Mouse (Mus musculus): ENCODE results near the gene Nceh1. TPM values are rescaled to one million over a fixed set of nuclear protein-coding genes. Genes with fewer than 3 reads are reported as not detected.

Gene Nceh1
- total and polyA plus RNA-seq, 3 experiments, result 8.2 to 9.3 TPM; not detected in 1

DNA sequence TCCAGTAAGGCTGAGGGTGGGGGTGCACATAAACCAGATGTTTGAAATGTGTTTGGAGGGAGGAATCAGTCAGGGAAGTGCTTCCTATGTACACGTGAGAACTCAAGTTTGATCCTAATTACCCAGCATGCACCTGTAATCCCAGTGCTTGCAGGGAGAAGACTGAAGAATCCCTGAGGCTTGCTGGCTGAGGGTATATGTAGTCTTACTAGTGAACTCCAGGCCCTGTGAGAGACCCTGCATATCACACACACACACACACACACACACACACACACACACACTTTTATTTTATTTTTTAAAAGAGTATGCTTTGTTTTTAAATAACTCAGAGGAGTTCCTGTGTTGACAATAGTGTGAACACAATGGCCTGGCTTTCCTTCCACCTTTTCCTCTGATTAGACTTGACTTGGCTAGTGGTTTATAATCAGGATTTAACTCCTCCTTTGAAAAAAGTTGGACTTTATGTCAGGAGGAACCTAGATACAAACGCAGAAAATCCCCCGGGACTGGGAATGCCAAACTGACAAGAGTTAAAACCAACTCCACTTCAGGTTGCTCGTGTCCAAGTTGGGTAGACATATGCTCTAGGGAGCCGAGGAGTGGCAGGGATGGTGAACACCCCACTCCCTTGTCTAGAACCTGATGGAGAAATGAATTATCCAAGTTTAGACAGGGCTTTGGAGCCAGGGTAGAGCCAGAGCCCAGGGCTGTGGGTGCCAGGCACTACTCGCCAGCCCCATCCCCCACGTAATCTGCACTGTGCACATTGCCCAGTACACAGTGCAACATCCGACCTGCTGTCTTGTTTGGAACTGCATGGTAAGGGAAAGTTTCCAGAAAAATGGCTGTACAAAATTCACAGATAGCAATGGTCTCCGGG lies 138.1 kb downstream of the Nceh1 start:
- H3K9ac ChIP-seq (ENCODE audit: control insufficient read depth, low read depth, low read length, poor library complexity, severe bottlenecking), result no peak overlapping the region
- H3K4me1 ChIP-seq (ENCODE audit: control insufficient read depth in 1 of 2, insufficient read depth in 2 of 2, low read length in 2 of 2), result no peaks in the 10 kb centered on the region
- H3K9me3 ChIP-seq (replicated peaks; ENCODE audit: insufficient read depth, low read length), result no peaks in the 10 kb centered on the region
- H3K27ac ChIP-seq (ENCODE audit: control insufficient read depth, low read depth, low read length), result no peak overlapping the region
- DNase-seq (ENCODE audit: low read depth, low spot score), result no peak
- TF ChIP-seq SIN3A (IDR thresholded peaks at IDR 0.05; ENCODE audit: low read length), result no peak
- TF ChIP-seq USF1 (IDR thresholded peaks at IDR 0.05; ENCODE audit: low read depth, low read length), result no peak
- no peak for TF ChIP-seq RAD21 (IDR thresholded peaks at IDR 0.05; ENCODE audit: low read depth, low read length)
- TF ChIP-seq ZMIZ1 (IDR thresholded peaks at IDR 0.05; ENCODE audit: low read depth, low read length), result no peak
- no peak for TF ChIP-seq POLR2AphosphoS2 (IDR thresholded peaks at IDR 0.05; ENCODE audit: low read length)
- no peak for TF ChIP-seq ZNF384 (IDR thresholded peaks at IDR 0.05; ENCODE audit: low read depth, low read length)
- TF ChIP-seq MEF2A (IDR thresholded peaks at IDR 0.05; ENCODE audit: extremely low read depth, insufficient replicate concordance, low read depth, low read length, poor library complexity, severe bottlenecking), result no peak
- no peak for TF ChIP-seq RCOR1 (IDR thresholded peaks at IDR 0.05; ENCODE audit: low read depth, low read length)
- TF ChIP-seq GABPA (IDR thresholded peaks at IDR 0.05; ENCODE audit: low read depth, low read length), result no peak
- no peak for TF ChIP-seq MYC (IDR thresholded peaks at IDR 0.05; ENCODE audit: low read depth, low read length)
- no peak for TF ChIP-seq ELF1 (IDR thresholded peaks at IDR 0.05; ENCODE audit: low read depth, low read length)
- no peak for TF ChIP-seq CHD1 (IDR thresholded peaks at IDR 0.05; ENCODE audit: low read depth, low read length)
- no peak for TF ChIP-seq ZKSCAN1 (IDR thresholded peaks at IDR 0.05; ENCODE audit: low read depth, low read length)
- TF ChIP-seq NRF1 (IDR thresholded peaks at IDR 0.05; ENCODE audit: insufficient read depth, low read depth, low read length, poor library complexity, severe bottlenecking), result no peak
- no peak for TF ChIP-seq ETS1 (IDR thresholded peaks at IDR 0.05; ENCODE audit: low read depth, low read length)
- TF ChIP-seq JUND (IDR thresholded peaks at IDR 0.05; ENCODE audit: low read depth, low read length), result no peak
- TF ChIP-seq CHD2 (IDR thresholded peaks at IDR 0.05; ENCODE audit: low read length), result no peak
- H3K79me2 ChIP-seq (ENCODE audit: control insufficient read depth, insufficient read depth, low read length, poor library complexity), result no peaks in the 10 kb centered on the region
- no peak overlapping the region for H3K4me3 ChIP-seq (ENCODE audit: control insufficient read depth in 1 of 2, insufficient read depth in 1 of 2, low read depth in 2 of 2, low read length in 2 of 2)
- H3K36me3 ChIP-seq (ENCODE audit: control insufficient read depth in 1 of 2, insufficient read depth in 2 of 2, low read length in 2 of 2), result no peaks in the 10 kb centered on the region
- H3K27me3 ChIP-seq (ENCODE audit: control insufficient read depth in 1 of 2, insufficient read depth in 2 of 2, low read length in 2 of 2), result no peaks in the 10 kb centered on the region

GRCm38 (mm10) chr3:27322591-27322990 lies 139.8 kb downstream of the Nceh1 start:
- H3K36me3 ChIP-seq (ENCODE audit: control insufficient read depth in 1 of 2, insufficient read depth in 2 of 2, low read length in 2 of 2), result no peaks in the 10 kb centered on the region
- H3K27ac ChIP-seq (ENCODE audit: control insufficient read depth, low read depth, low read length), result no peak overlapping the region
- H3K27me3 ChIP-seq (ENCODE audit: control insufficient read depth in 1 of 2, insufficient read depth in 2 of 2, low read length in 2 of 2), result no peaks in the 10 kb centered on the region
- no peak overlapping the region for H3K9ac ChIP-seq (ENCODE audit: control insufficient read depth, low read depth, low read length, poor library complexity, severe bottlenecking)
- no peaks in the 10 kb centered on the region for H3K4me1 ChIP-seq (ENCODE audit: control insufficient read depth in 1 of 2, insufficient read depth in 2 of 2, low read length in 2 of 2)
- DNase-seq (ENCODE audit: low read depth, low spot score), result no peak
- no peak overlapping the region for H3K4me3 ChIP-seq (ENCODE audit: control insufficient read depth in 1 of 2, insufficient read depth in 1 of 2, low read depth in 2 of 2, low read length in 2 of 2)
- no peaks in the 10 kb centered on the region for H3K9me3 ChIP-seq (replicated peaks; ENCODE audit: insufficient read depth, low read length)
- TF ChIP-seq MXI1 (IDR thresholded peaks at IDR 0.05; ENCODE audit: low read depth, low read length) (no peak), KAT2A (conservative IDR thresholded peaks at IDR 0.05; ENCODE audit: low read depth, low read length) (no peak), GABPA (IDR thresholded peaks at IDR 0.05; ENCODE audit: low read depth, low read length) (no peak), USF2 (IDR thresholded peaks at IDR 0.05; ENCODE audit: borderline replicate concordance in 1 of 2, insufficient read depth in 1 of 2, low read depth in 1 of 2, low read length in 2 of 2) (no peak), SMC3 (IDR thresholded peaks at IDR 0.05; ENCODE audit: low read depth, low read length) (no peak), TBP (IDR thresholded peaks at IDR 0.05; ENCODE audit: low read depth, low read length) (no peak), RAD21 (IDR thresholded peaks at IDR 0.05; ENCODE audit: low read depth, low read length) (no peak), GATA1 (IDR thresholded peaks at IDR 0.05; ENCODE audit: low read depth, low read length) (no peak), ZKSCAN1 (IDR thresholded peaks at IDR 0.05; ENCODE audit: low read depth, low read length) (no peak), TAL1 (IDR thresholded peaks at IDR 0.05; ENCODE audit: low read length) (no peak), MAFK (IDR thresholded peaks at IDR 0.05; ENCODE audit: borderline replicate concordance, low read depth, low read length) (no peak), CTCF (IDR thresholded peaks at IDR 0.05 in 2 of 3, conservative IDR thresholded peaks at IDR 0.05 in 1 of 3; ENCODE audit: control insufficient read depth in 1 of 3, insufficient read depth in 1 of 3, low read depth in 2 of 3, low read length in 3 of 3, poor library complexity in 1 of 3, severe bottlenecking in 1 of 3) (no peak), SIN3A (IDR thresholded peaks at IDR 0.05; ENCODE audit: low read length) (no peak), USF1 (IDR thresholded peaks at IDR 0.05; ENCODE audit: low read depth, low read length) (no peak), MYB (IDR thresholded peaks at IDR 0.05; ENCODE audit: low read depth, low read length) (no peak), MYC (IDR thresholded peaks at IDR 0.05; ENCODE audit: low read depth, low read length) (no peak)
- no peaks in the 10 kb centered on the region for H3K79me2 ChIP-seq (ENCODE audit: control insufficient read depth, insufficient read depth, low read length, poor library complexity)

Measured in MEL (cell line).